Mouse (Mus musculus) erythroblast, embryonic 14.5 days (primary cell): ENCODE results near the gene Mta1. TPM values are rescaled to one million over a fixed set of nuclear protein-coding genes. Genes with fewer than 3 reads are reported as not detected.

Experiments
- H3K27me3 ChIP-seq: 2 replicates; pipeline ENCODE4 v1.6.1; 2012; ENCODE audit warnings: inconsistent platforms; ENCODE audit not compliant: control insufficient read depth
- H3K36me3 ChIP-seq: 2 replicates; pipeline ENCODE4 v1.6.1; 2012; ENCODE audit warnings: mild to moderate bottlenecking, inconsistent platforms; ENCODE audit not compliant: control insufficient read depth
- H3K4me1 ChIP-seq: 2 replicates; pipeline ENCODE4 v1.6.1; 2012; ENCODE audit warnings: inconsistent platforms; ENCODE audit not compliant: control insufficient read depth
- H3K4me3 ChIP-seq: replicated peaks from 2 replicates; pipeline ENCODE3; 2012; ENCODE audit warnings: moderate library complexity, mild to moderate bottlenecking, inconsistent platforms
- H3K9me3 ChIP-seq: 2 replicates; pipeline ENCODE4 v1.6.1; 2012; ENCODE audit warnings: low read length, inconsistent platforms, mixed read lengths; ENCODE audit not compliant: control insufficient read depth
- GATA1 ChIP-seq: IDR thresholded peaks from 2 replicates; pipeline ENCODE4 v1.6.1; 2012; ENCODE audit warnings: low read length, inconsistent platforms, mixed read lengths
- TAL1 ChIP-seq: IDR thresholded peaks from 3 replicates; pipeline ENCODE4 v1.6.1; 2012; ENCODE audit warnings: low read length, inconsistent platforms, mixed read lengths
- polyA plus RNA-seq: library from polyadenylated mRNA; stranded (reverse); fragments of >175 nt; gene quantifications from 2 replicates; pipeline ENCODE4 v1.2.3, GENCODE M21; 2012

The Mta1 gene
- polyA plus RNA-seq, 1 experiment = 18.5 TPM

DNA sequence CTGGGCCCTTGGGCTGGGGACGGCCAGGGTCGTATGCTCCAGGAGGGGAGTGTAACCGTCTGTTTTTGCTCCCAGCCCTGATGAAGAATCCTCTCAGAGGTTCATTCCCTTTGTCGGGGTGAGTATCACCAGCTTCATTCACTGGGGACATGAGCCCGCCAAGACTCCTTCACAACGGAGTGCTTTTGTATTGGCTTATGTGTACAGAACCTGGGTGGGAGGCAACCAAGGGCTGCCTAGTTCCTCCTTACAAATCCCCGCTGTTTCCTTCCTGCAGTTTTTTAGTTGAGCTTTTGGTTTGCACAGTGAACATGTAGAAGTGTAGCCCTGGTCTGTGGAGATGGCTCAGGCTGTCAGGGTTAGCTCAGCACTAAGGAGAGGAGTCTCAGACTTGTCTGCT, 30.1 kb upstream of the Mta1 start:
- H3K4me3 ChIP-seq = no peak overlapping the region
- no peaks in the 10 kb centered on the region; the same call in 1 of the 2 replicates for H3K4me1 ChIP-seq
- peaks cover 91% of the 10 kb centered on the region for H3K36me3 ChIP-seq
- H3K9me3 ChIP-seq = no peaks in the 10 kb centered on the region
- no peaks in the 10 kb centered on the region for H3K27me3 ChIP-seq
- TF ChIP-seq TAL1 (no peak), GATA1 (no peak)

DNA sequence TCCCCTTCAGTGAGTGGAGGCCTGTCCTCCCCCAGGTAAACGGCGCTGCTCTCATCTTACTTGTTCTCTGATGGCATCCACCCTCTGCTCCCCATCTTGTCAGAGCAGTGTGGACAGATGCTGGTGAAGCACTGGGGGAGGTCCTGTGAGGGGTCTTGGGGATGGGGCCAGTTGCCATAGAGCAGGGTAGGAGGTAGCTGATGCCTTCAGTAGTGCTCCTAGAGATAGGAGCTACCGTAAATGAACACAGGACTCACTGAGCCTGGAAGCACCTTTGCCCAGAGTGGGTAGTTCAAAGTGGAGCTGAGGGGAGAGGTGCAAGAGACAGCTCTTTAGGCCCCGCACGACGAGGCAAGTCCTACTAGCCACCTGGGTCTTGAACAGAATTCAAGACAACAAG, 28.7 kb upstream of the Mta1 start:
- peaks cover 77% of the 10 kb centered on the region for H3K36me3 ChIP-seq
- H3K4me3 ChIP-seq = no peak overlapping the region
- TF ChIP-seq GATA1 (no peak), TAL1 (no peak)
- no peaks in the 10 kb centered on the region for H3K27me3 ChIP-seq
- peaks cover 13% of the 10 kb centered on the region for H3K4me1 ChIP-seq
- no peaks in the 10 kb centered on the region for H3K9me3 ChIP-seq

DNA sequence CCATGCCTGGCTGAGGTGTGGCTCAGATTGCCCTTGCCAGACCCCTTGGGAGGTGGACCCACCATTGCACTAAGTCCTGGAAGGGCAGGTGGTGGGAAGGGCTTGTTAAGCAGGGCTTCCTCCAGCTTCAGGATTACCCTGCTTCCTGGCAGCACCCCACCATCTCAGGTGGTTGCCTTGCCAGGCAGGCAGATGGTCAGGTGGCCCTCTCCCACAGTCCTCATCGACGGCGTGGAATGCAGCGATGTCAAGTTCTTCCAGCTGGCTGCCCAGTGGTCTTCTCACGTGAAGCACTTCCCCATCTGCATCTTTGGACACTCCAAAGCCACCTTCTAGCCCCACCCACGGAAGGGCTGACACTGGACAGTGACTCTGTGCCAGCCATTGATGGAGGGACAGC, 26.8 kb upstream of the Mta1 start:
- no peak overlapping the region for H3K4me3 ChIP-seq
- H3K4me1 ChIP-seq = peaks cover 25% of the 10 kb centered on the region
- H3K9me3 ChIP-seq = no peaks in the 10 kb centered on the region
- no peak for TF ChIP-seq GATA1
- no peak for TF ChIP-seq TAL1
- no peaks in the 10 kb centered on the region for H3K27me3 ChIP-seq
- peaks cover 58% of the 10 kb centered on the region for H3K36me3 ChIP-seq

DNA sequence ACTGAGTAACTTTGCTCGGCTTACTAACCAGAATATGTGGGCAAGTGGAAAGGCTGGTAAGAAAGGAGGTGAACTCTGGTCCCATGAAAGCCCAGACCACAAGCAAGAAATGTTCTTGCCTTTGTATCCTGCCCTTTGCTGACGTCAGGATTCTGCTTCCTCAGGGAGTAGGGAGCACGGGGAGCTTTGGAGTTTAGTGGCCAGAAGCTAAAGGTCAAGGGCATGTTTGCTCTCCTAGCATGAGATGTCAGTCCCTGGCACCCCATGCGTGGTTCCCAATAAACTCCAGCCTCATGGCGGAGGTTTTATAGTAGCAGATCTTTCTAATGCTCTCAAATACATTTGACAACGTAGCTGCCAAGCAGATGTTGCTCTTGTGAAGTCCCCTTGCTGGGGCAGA, 26.3 kb upstream of the Mta1 start:
- no peak overlapping the region for H3K4me3 ChIP-seq
- H3K27me3 ChIP-seq = no peaks in the 10 kb centered on the region
- TF ChIP-seq TAL1 = no peak
- TF ChIP-seq GATA1 = no peak
- H3K9me3 ChIP-seq = no peaks in the 10 kb centered on the region
- peaks cover 25% of the 10 kb centered on the region for H3K4me1 ChIP-seq
- peaks cover 53% of the 10 kb centered on the region for H3K36me3 ChIP-seq

DNA sequence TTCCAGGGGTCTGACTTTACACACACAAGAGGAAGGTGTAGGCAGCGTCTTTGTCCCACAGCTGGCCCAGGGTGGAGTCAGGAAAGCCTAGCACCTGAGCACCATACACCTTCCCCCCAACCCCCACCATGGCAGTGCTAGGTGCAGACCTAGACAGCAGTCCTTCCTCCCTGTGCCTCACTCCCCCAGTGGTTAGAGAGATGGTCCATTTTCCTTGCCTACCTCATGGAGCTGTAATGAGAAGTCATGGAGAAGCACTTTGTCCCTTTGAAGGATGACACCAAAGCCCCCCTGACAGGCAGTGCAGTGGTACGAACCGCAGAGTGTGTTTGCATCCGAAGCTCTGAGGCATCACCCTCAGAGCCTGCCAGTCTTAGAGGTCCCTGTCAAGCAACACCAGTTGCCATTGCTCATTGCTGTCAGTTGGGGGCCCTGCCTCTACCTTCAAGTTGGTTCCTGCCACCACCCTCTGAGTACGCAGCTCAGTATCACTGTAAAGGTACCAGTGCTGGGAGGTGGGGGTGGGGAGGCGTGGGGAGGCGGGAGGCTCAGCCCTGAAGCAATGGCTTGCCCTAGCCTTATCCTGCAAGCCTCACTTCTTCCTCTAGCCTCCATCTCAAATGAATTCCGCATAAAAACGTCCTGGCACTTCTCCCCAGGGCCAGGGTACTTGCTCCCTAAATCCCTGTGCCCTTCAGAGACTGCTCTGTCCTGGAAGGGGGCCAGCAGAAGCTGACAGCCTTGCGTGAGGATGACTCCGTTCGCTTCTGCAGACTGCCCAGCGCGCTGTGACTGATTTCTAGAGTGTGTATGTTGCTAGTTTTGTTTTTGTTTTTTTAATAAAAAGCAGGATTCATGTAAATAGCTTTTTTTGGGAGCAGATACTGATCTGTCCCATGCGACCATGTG, 24.4 kb upstream of the Mta1 start:
- H3K27me3 ChIP-seq = no peaks in the 10 kb centered on the region
- H3K4me1 ChIP-seq = peaks cover 25% of the 10 kb centered on the region
- H3K4me3 ChIP-seq = peak overlapping the region; percentile 65
- no peaks in the 10 kb centered on the region for H3K9me3 ChIP-seq
- H3K36me3 ChIP-seq = peaks cover 35% of the 10 kb centered on the region
- TF ChIP-seq GATA1 (no peak), TAL1 (no peak)

DNA sequence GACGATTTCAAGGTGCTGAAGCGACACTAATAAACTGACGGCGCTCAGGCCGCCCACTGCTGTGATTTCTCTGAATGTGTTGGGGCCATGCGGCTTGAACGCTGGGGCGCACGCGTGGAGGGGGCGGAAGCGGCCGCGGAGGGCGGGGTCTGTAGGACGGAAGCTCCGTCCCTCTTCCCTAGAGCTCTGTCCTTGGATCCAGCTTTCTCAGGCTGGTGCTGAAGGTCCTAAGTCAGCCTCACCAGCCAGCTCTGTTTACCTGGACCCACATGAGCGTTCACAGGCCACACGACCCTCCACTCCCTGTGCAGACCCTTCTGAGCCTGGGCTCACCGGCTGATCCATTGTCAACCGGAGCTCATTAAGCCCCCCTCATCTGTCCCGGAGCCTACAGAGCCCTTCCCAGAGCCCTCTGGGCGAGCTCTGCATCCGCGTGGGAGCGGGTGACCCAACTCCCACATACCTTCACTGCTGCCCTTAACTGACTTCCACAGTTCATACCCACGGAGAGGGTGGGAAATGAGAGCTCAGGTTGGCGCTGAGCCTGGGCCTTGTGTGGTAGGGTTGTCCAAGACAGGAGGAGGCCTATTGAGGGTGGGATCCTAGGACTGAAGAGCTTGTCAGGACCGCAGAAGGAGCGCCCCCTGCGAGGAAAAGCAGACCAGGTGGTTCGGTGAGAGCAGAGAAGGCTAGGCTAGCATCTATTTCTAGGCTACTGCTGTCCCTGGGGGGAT, 23.6 kb upstream of the Mta1 start, which contains the start of gene Tex22:
Gene Tex22 (plus strand): TSS at position 174 of the 734 bp plus-strand sequence.
- peaks cover 2% of the 10 kb centered on the region; the same call in 1 of the 2 replicates for H3K27me3 ChIP-seq
- peaks cover 25% of the 10 kb centered on the region for H3K4me1 ChIP-seq
- H3K36me3 ChIP-seq = peaks cover 27% of the 10 kb centered on the region
- no peaks in the 10 kb centered on the region for H3K9me3 ChIP-seq
- H3K4me3 ChIP-seq = peak within 1 kb of the TSS; percentile 65
- no peak for TF ChIP-seq TAL1

DNA sequence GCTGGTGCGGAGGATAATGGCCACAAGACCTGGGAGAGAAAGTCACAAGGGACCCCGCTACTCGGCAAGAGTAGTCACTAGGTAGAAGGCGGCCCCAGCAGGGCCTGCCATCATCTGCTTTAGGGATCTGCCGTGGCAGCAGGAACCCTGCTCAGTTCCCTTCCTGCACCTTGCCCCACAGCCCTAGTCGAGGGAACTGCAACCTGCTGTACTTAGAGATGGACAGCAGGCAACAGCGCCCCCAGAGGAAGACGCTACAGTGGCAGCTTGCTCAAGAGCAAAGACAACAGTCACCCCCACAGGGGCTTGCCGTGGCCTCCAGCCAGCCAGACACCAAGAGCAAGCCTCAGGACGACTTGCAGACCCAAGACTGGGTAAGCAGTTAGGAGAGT, 23.0 kb upstream of the Mta1 start:
- Histone ChIP-seq H3K4me3 (peak overlapping the region; percentile 65), H3K4me1 (peaks cover 25% of the 10 kb centered on the region), H3K9me3 (no peaks in the 10 kb centered on the region), H3K27me3 (peaks cover 2% of the 10 kb centered on the region; the same call in 1 of the 2 replicates), H3K36me3 (peaks cover 21% of the 10 kb centered on the region)
- no peak for TF ChIP-seq TAL1
- no peak for TF ChIP-seq GATA1

DNA sequence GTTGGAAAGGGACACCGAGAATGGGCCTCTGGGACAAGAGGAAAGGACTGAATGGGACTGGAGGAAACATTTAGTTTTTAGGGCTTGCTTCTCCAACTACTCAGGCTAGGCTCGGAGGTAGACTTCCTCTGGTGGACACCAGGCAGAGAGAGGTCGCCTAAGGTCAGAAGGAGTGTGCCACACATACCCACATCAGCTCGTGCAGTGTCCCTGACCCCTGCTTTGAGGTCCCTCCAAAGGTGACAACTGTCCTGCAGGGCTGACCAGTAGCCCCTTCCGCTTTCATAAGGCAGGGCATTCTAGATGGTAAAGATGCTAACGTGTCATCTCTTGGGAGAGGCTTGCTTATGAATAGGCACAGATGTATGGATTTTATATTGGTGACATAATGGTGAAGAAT, 22.6 kb upstream of the Mta1 start:
- TF ChIP-seq TAL1 (no peak), GATA1 (no peak)
- Histone ChIP-seq H3K4me1 (peaks cover 25% of the 10 kb centered on the region), H3K9me3 (no peaks in the 10 kb centered on the region), H3K4me3 (no peak overlapping the region), H3K36me3 (peaks cover 17% of the 10 kb centered on the region), H3K27me3 (peaks cover 2% of the 10 kb centered on the region; the same call in 1 of the 2 replicates)

DNA sequence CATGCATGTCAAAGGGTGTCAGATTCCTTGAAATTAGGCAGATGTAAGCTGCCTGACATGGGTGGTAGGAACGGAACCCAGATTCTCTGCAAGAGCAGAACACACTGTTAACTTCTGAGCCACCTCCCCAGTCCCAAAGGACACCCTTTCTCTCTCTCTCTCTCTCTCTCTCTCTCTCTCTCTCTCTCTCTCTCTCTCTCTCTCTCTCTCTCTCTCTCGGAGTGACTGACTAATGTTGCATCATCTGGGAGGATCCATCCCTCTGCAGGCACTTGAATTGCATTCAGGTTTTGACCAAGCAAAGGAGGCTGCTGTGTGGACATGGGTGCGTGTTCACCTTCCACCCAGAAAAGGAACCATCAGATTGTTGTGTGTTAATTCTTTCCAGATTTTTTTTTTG, 10.8 kb upstream of the Mta1 start:
- Histone ChIP-seq H3K4me1 (no peaks in the 10 kb centered on the region), H3K36me3 (no peaks in the 10 kb centered on the region), H3K9me3 (no peaks in the 10 kb centered on the region), H3K27me3 (peaks cover 24% of the 10 kb centered on the region), H3K4me3 (no peak overlapping the region)
- no peak for TF ChIP-seq TAL1
- no peak for TF ChIP-seq GATA1
